Mouse (Mus musculus): ENCODE measurements around the gene Psmd11.
A peak's percentile ranks its signal among the peaks of the same experiment; 100 is the strongest.
"Not testable (repeated sequence)": the region's sequence is repeated elsewhere in the genome, so short reads cannot be mapped to it uniquely, and the experiment has no call there.

Gene Psmd11

GRCm38 (mm10) chr11:80428381-80429008, at the start of gene Psmd11:
Gene Psmd11, plus strand, starts transcription at chr11:80428615.
- DNase-seq (ENCODE audit: extremely low read depth, low read depth), result peak; percentile 83

- not testable (repeated sequence) for DNase-seq (ENCODE audit: extremely low read depth, low read depth)
Measured at GRCm38 (mm10) chr11:80379184-80379583, 49.2 kb upstream of the Psmd11 start.

- peak; percentile 62 for DNase-seq (ENCODE audit: extremely low read depth, low read depth)
Measured at GRCm38 (mm10) chr11:80382626-80383018, 45.8 kb upstream of the Psmd11 start.

GRCm38 (mm10) chr11:80383019-80383625, 45.3 kb upstream of the Psmd11 start, which contains the start of gene Zfp207:
Gene Zfp207, plus strand, starts transcription at chr11:80383279.
- DNase-seq (ENCODE audit: extremely low read depth, low read depth), result peak; percentile 86

GRCm38 (mm10) chr11:80383626-80384046, 44.8 kb upstream of the Psmd11 start:
- peak; percentile 65 for DNase-seq (ENCODE audit: extremely low read depth, low read depth)

- no peak for DNase-seq (ENCODE audit: extremely low read depth, low read depth)
Measured at GRCm38 (mm10) chr11:80384461-80384860, 44.0 kb upstream of the Psmd11 start.

GRCm38 (mm10) chr11:80385055-80385454, 43.4 kb upstream of the Psmd11 start:
- no peak for DNase-seq (ENCODE audit: extremely low read depth, low read depth)

- no peak for DNase-seq (ENCODE audit: extremely low read depth, low read depth)
Measured at GRCm38 (mm10) chr11:80386790-80387189, 41.6 kb upstream of the Psmd11 start.

GRCm38 (mm10) chr11:80389885-80390284, 38.5 kb upstream of the Psmd11 start:
- no peak for DNase-seq (ENCODE audit: extremely low read depth, low read depth)

- DNase-seq (ENCODE audit: extremely low read depth, low read depth), result no peak
Measured at GRCm38 (mm10) chr11:80391407-80392120, 36.9 kb upstream of the Psmd11 start.

GRCm38 (mm10) chr11:80395930-80396329, 32.5 kb upstream of the Psmd11 start:
- DNase-seq (ENCODE audit: extremely low read depth, low read depth), result no peak

GRCm38 (mm10) chr11:80396617-80397016, 31.8 kb upstream of the Psmd11 start:
- no peak for DNase-seq (ENCODE audit: extremely low read depth, low read depth)

GRCm38 (mm10) chr11:80407878-80408277, 20.5 kb upstream of the Psmd11 start:
- DNase-seq (ENCODE audit: extremely low read depth, low read depth), result not testable (repeated sequence)

- no peak for DNase-seq (ENCODE audit: extremely low read depth, low read depth)
Measured at GRCm38 (mm10) chr11:80410377-80410776, 18.0 kb upstream of the Psmd11 start.

- no peak for DNase-seq (ENCODE audit: extremely low read depth, low read depth)
Measured at GRCm38 (mm10) chr11:80417085-80417484, 11.3 kb upstream of the Psmd11 start.

GRCm38 (mm10) chr11:80419743-80420142, 8.7 kb upstream of the Psmd11 start:
- no peak for DNase-seq (ENCODE audit: extremely low read depth, low read depth)

GRCm38 (mm10) chr11:80420202-80420984, 8.0 kb upstream of the Psmd11 start:
- no peak for DNase-seq (ENCODE audit: extremely low read depth, low read depth)

- no peak for DNase-seq (ENCODE audit: extremely low read depth, low read depth)
Measured at GRCm38 (mm10) chr11:80421421-80422047, 6.9 kb upstream of the Psmd11 start.

- peak; percentile 40 for DNase-seq (ENCODE audit: extremely low read depth, low read depth)
Measured at GRCm38 (mm10) chr11:80424691-80425090, 3.7 kb upstream of the Psmd11 start.

- DNase-seq (ENCODE audit: extremely low read depth, low read depth), result no peak
Measured at GRCm38 (mm10) chr11:80425247-80425778, 3.1 kb upstream of the Psmd11 start.

All from MEL-GATA-1-ER (cell line).